Mouse (Mus musculus) spleen, embryonic (tissue): ENCODE measurements around the gene Hpgds.

Source experiments
- CTCF ChIA-PET: fragments of 350-600 bp; sonication (Branson Sonifier 250); formaldehyde crosslinking; loops from one replicate; lab custom pipeline; 2022; lab: Charles Lee

Gene Hpgds

DNA sequence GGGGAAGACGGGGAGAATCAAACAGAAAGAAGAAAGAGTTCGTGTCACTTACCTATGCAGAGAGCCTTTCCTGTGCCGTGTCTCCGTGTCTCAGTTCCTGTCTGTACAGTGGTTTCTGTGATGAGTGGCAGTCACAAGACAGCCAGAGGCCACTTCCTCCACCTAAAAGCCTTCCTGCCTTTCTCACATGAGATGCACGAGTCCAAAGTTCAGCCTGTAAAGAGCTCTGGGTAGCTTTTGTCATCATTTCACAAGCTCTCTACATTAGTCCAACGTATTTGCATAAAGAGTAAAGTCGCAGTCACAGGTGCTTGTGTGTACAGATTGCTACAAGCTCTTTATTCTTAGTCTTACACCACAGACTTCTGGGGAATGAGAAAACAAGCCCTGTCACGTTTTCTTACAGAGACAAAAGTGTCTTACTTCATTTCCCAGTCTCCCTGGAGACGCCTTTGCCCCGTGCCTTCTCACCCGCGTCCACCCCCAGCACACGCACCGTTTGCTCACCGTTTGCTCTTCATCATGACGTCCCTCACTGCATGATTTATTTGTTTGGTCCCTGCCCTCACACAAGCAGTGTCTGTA, at the start of gene Hpgds:
TSS of gene Hpgds (minus strand) at position 288 of the 585 bp plus-strand sequence.
- CTCF ChIA-PET: no interaction called here

DNA sequence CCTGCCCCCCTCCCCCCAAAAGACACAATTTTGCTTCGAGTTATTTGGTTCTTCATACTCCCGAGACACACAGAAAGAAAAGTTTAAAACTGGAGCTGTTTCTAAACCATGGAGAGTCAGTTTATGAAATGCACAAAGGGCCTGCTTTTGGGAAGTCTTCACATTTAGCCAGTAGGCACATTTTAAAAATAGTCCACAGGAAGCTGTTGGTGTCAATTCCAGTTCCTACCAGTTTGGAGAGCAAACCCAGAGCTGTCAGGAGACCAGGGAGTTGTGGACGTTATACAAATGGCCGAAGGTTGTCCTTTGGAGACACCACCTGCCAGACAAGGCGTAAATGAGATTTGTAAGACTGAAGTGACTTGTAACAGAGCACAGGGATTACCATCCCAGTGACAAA, 20.3 kb upstream of the Hpgds start:
- CTCF ChIA-PET: no interaction called here

DNA sequence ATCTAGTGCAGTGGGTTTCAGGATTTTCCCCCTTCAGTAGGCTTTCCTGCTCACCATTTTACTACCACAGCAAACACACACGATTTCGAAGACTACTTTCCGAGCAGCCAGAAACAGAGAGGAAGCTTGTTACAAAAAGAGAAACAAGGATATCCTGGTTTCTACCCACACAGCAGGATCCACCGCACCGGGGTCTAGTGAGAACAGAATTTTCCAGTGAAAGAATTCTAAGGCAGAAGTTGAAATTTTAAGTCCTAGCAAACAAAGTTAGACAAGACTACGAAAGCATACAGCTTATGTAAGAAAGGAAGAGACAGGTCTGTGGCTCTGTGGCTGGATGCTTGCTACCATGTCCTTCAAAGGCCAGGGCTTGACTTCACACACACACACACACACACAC, 19.4 kb upstream of the Hpgds start:
- CTCF ChIA-PET: no interaction called here

DNA sequence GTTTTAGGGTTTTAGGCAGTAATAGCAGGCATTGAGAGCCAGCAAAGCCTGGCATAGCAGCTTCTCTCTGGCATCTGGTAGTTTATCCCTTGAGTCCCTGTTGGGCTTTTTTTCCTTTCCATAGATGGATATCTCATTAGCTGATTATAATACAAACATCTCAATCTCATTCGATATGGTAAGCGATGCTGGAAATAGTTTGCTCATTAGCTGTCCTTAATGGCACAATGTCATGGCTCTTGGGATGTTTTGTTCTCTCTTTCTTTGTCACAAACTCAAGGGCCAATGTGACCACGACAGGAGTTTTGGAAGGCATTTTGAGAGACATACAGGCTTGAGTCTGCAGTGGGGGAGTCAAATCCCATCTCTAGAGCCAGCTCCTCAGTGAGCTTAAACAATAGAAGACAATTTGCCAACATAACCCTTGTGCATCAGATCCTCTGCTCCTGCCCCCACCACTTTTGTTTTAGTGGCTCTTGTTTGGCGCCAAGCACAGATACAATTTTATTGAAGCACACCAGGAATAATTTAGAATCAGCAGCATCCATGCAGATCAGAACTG, 14.8 kb upstream of the Hpgds start:
- CTCF ChIA-PET: no interaction called here

DNA sequence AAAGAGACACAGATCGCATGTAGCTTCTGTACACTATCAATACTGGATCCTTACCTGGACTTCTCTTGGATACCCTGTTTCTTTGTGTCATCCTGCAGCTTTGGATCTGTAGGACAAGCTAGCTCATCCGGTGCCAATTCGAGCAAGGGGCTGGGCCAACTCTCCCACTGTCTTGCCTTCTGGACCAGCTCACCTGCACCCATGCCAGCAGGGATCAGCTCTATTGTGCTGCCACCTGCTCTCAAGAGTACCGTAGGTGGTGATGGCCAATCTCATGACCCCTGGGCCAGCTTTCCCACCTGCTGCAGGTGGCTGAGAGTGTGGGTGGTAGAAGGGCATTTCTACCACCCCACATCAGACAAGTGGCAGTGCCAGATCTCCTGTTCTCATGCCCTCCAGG, 12.3 kb upstream of the Hpgds start:
- CTCF ChIA-PET: no interaction called here

DNA sequence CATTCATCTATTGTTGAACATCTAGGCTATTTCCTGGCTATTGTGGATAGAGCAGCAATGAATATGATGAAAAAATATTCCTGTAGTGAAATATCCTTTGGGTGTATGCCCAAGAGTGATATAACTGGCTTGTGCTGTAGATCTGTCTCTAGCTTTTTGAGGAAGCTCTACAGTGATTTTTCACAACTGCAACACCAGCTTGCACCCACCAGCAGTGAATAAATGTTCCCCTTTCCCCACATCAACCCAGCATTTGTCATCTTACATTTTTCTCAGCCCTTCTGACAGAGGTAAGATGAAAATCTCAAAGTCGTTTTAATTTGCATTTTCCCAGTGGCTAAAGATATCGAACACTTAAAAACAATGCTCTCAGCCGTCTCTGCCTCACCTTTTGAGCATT, 8.9 kb upstream of the Hpgds start:
- CTCF ChIA-PET: no interaction called here

DNA sequence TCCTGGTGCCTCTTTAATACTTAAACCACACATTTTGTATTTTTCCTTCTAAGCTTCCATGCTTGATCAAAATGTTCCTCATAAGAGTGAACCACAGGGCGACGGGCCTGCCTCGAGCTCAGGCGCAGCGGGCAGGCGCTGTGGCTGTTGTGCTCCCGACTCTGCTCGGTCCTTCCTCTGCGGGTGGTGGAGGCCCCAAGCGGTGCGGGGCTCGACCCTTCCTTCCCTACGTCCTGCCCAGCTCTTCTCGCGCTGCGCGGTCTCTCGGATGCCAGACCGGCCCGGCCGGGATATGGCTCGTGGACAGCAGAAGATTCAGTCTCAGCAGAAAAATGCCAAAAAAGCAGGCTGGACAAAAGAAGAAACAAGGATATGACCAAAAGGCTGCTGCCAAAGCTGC, 6.0 kb upstream of the Hpgds start:
- CTCF ChIA-PET: interaction anchor here (0.9 kb wide), 1 partner anchor 12 kb away, joined by 4 read pairs; no protein-coding TSS in a partner anchor

DNA sequence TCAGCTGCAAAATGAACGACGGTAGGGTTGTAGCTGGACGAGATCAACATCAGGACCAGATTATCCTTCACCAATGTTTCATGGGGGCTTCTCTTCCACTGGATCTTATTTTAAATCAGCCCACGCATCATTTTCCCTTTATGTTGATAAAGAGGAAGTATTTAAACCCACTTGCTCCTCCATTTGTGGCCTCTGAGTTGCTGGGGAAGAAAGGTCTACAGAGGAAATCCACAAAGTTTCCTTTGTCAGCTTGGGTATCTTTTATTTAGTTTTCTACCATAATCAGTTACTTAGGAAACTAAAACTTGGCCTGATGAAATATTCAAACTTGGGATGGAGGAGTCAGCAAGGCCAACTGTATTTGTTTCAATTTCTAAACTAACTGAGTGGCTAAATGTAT, 1.7 kb upstream of the Hpgds start:
- CTCF ChIA-PET: no interaction called here

DNA sequence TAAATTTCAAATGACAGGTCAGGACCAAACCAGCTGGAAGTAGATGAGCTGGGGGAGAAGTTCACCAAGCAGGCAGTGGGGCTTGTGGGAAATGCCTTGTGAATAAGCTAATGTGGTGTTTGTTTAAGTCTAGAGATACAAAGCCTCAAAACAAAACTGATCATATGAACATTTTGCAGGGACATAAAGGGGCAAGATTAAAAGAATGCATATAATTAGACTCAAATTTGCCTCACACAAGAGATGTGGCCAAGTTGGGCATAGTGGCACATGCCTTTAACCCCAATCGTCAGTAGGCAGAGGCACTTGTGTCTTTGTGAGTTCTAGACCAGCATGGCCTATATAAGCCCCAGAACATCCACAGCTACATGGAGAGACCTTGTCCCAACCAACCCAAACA, 2.4 kb downstream of the Hpgds start:
- CTCF ChIA-PET: no interaction called here

DNA sequence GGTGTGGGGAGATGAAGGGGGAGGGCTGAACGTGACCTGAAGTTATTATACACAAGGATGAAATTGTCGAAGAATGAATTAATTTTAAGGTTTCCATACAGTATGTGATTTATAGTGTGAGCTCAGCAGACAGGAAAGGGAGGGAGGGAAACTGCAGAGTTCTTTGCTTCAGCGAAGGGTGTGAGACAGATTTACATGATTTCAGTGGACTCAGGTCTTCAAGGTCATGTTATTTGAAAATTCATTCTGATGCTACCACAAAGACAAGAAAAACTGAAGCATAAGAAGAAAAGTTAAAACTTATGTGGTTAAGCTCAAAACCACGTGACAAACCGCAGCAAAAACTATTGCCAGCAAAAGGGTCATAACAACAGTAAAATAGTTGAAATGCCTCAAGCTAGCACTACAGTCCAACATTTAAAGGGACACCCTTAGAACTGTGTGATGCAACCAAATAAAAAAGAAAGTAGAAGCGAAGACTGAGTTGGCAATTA, 3.9 kb downstream of the Hpgds start:
- CTCF ChIA-PET: no interaction called here

DNA sequence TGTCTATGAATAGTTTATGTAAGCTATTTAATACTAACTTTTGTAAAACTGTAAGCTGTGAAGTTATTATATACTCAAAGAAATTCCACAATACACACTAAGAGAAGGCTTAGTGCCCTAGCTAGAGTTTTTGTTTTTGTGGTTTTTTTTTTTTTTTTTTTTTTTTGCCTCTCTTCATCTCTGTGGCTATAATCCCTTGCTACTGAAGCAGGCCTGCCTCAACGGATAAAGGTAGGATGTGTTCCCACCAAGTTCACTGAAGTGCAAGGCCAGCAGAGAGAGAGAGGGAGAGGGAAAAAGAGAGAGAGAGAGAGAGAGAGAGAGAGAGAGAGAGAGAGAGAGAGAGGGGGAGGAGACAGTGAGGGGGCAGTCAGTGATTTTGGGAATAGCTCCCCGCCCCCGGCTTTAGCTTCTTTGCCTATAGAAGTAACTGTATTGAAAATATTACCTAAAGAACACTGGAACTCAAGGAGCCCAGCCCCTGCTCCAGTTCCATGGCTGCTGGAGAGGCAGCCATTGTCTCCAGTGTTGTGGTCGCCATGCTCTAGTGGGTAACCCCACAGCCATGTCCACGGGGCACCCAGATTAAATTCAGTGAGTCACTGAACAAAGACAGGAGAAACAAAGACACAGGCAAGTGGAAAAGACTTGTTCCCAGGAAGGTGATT, 4.5 kb downstream of the Hpgds start:
- CTCF ChIA-PET: interaction anchor here (0.6 kb wide), 1 partner anchor 13 kb away, joined by 5 read pairs; no protein-coding TSS in a partner anchor

DNA sequence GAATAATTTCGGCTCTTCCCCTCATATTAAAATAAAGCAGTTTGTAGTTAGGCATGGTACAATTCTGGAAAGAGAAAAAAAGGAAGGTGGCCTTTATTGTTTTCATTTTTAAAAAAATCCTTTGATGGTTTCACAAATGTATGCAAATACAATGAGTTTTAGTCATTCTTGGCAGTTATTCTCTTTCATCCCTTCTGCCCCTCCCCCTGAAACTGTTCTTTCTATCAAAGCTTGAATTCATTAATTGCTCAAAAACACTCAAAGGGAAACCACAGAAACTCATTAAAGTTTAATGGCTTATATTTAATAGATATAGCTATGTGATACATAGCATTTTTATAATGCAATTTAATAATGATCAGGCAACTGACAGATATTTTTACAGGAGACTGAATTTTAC, 6.5 kb downstream of the Hpgds start:
- CTCF ChIA-PET: no interaction called here

DNA sequence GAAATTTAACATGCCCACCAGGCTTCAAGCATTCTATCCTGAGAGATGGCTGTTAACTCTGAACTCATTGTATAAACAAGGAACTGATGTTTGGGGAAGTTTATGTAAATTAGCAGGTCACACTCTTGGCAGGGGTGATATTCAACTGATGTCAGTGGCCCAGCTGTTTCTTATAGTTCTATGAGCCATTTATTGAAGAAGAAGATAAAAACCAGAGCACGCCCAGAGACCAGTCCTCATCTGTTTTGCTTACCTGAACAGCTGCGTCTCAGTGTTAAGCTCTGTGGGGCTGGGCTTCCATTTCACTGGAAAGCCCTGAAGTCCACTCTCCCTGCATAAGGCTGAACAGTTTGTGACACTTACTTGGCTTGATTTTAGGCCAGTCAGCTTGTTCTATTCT, 6.9 kb downstream of the Hpgds start:
- CTCF ChIA-PET: no interaction called here

DNA sequence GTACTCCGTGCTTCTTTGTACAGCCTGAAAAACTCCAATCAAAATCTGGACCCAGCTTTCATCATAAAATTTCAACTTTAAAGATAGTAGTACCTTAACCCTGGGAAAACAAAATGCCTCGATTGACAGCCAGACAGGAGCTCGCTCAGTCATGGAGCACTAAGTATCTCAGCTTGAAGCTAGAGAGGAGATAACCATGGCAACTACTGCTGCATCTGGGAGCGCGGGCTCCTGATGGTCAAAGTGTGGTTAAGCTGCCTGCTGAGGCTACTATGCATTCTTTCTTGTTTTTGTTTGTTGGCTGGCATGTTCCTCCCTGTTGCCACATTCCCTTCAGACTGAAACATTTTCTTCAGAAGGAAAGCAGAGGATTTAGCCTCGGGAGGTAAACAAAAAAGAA, 12.3 kb downstream of the Hpgds start:
- CTCF ChIA-PET: no interaction called here

DNA sequence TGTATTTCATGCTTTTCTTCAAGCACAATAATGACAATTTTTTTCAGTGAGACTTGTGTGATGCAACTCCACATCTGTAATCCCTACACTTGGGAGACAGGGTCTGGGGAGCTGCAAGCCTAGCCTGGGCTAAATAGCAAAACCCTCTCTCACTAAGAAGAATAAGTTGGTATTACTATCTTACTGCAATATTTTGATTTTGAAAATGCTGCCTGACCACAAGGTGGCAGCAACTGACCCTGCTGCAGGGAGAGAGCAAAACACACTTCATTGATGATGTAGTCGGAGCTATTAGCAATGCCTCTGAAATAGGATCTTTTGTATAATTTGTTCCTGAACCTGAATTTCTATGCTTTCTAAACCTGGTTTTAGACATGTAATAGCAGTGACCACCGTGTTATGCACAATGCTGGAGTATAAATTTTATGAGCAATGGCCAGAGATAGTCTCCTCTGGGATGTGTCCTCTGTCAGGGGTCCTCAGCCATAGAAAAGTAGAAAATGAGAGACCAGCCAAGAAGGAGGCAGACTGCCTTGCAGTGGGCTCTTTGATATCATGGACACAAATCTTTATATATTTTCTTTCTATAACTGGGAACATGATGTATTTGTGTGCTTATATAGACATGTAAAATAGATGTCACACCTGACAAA, 18.5 kb downstream of the Hpgds start:
- CTCF ChIA-PET: interaction anchor here (1.0 kb wide), 1 partner anchor 327 kb away, joined by 5 read pairs; no protein-coding TSS in a partner anchor

DNA sequence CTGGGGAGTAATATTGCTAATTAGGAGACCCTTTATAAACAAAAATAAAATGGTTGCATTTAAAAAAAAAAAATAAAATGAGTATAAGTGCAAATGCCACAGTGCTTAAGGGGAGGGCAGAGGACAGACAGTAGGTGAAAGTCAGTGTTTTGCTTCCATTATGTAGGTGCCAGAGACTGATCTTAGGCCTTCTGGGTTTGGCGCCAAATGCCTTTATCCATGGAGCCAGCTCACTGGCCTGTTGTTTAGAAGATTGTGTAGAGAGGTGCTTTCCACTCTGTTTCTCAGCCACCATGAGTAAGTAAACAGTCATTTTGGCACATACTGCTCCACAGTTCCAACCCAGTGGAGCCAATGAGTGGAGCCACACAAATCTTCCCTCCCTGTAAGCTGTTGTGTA, 27.2 kb downstream of the Hpgds start:
- CTCF ChIA-PET: no interaction called here

DNA sequence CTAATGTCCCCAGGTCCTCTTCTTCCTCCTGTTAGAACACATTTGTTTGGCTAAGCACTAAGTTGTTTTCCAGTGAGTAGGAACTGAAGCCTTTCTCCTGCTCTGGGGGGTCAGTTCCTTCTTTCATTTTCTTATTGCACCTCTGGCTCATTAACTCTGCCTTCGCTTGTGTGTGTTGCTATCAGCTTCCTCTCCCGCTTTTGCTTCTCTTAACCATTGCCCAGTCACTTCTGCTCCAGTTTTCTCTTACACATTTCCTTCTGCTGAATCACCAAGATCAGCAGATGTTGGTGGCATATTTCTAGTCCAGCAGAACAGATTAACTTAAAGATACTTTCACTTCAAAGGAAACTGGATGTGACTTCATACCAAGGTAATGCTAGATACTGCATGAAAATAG, 29.8 kb downstream of the Hpgds start:
- CTCF ChIA-PET: no interaction called here

DNA sequence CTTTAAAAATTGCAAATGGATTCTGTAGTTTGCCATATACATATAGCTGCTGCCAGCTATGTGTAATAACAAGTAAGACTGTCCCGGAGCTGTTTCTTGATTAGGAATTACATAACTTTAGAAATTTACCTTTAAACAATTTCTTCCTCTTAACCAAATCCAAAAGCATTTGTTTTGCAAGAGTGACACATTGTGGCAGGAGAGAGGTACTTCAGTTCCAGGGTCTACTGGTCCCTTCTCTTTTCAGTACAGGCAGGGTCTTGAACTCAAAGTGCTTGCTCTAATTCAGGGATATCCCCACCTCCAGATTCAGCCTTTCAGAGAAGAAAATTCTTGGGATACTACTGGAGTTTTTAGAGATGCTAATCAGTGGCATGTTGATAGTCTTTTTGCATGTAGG, 65.6 kb downstream of the Hpgds start:
- CTCF ChIA-PET: no interaction called here

DNA sequence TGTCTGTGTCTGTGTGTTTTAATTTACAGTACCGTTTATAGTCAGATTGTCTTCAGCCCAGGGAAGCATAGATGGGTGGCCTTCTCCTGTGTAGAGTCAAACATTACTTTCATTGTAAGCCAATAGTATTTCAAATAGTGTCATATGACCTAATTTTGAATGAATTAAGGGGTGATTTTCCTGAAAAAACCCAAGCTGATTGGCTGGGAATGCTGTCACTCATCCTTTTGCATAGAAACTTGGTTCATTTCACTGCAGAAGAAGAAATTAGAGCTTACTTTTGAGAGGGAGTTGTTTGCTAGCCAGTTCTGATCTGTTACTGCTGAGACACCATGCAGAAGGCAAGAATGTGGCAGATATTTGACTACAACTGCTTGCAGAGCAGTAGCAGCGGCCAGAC, 69.5 kb downstream of the Hpgds start:
- CTCF ChIA-PET: no interaction called here
